Mouse (Mus musculus) MEL (cell line): ENCODE measurements around the gene Kcnd1.

Experiments
- CHD1 ChIP-seq: IDR thresholded peaks from 2 replicates; pipeline ENCODE4 v1.6.1; 2012; ENCODE audit warnings: low read depth, mild to moderate bottlenecking, inconsistent platforms, low read length, improper control_type of control experiment
- CTCF ChIP-seq, 3 experiments: IDR thresholded peaks in 2 of 3; conservative IDR thresholded peaks in 1 of 3; 2 replicates each; pipeline ENCODE4 v1.5.1; 2011 to 2012; ENCODE audit warnings: low read length in 3 of 3, low read depth in 2 of 3, mild to moderate bottlenecking in 2 of 3, improper control_type of control experiment in 1 of 3, inconsistent platforms in 1 of 3, mixed read lengths in 1 of 3, moderate library complexity in 1 of 3; ENCODE audit not compliant: control insufficient read depth in 1 of 3, insufficient read depth in 1 of 3, poor library complexity in 1 of 3, severe bottlenecking in 1 of 3
- HCFC1 ChIP-seq: IDR thresholded peaks from 2 replicates; pipeline ENCODE4 v1.6.1; 2012; ENCODE audit warnings: low read depth, mild to moderate bottlenecking, inconsistent platforms, low read length, improper control_type of control experiment, moderate library complexity
- MXI1 ChIP-seq: IDR thresholded peaks from 2 replicates; pipeline ENCODE4 v1.6.1; 2011; ENCODE audit warnings: mild to moderate bottlenecking, low read depth, low read length, improper control_type of control experiment
- POLR2A ChIP-seq, 2 experiments: IDR thresholded peaks; 2 replicates each; pipeline ENCODE4 v1.6.1; 2011 to 2012; ENCODE audit warnings: low read length in 2 of 2, mild to moderate bottlenecking in 2 of 2, control low read depth in 1 of 2, improper control_type of control experiment in 1 of 2, low read depth in 1 of 2, moderate library complexity in 1 of 2; ENCODE audit not compliant: control insufficient read depth in 1 of 2, insufficient read depth in 1 of 2, poor library complexity in 1 of 2
- TBP ChIP-seq: IDR thresholded peaks from 2 replicates; pipeline ENCODE4 v1.8.0; 2011; ENCODE audit warnings: low read depth, low read length, improper control_type of control experiment
- ZC3H11A ChIP-seq: IDR thresholded peaks from 2 replicates; pipeline ENCODE4 v1.6.1; 2012; ENCODE audit warnings: low read depth, mild to moderate bottlenecking, inconsistent platforms, low read length, improper control_type of control experiment

DNA sequence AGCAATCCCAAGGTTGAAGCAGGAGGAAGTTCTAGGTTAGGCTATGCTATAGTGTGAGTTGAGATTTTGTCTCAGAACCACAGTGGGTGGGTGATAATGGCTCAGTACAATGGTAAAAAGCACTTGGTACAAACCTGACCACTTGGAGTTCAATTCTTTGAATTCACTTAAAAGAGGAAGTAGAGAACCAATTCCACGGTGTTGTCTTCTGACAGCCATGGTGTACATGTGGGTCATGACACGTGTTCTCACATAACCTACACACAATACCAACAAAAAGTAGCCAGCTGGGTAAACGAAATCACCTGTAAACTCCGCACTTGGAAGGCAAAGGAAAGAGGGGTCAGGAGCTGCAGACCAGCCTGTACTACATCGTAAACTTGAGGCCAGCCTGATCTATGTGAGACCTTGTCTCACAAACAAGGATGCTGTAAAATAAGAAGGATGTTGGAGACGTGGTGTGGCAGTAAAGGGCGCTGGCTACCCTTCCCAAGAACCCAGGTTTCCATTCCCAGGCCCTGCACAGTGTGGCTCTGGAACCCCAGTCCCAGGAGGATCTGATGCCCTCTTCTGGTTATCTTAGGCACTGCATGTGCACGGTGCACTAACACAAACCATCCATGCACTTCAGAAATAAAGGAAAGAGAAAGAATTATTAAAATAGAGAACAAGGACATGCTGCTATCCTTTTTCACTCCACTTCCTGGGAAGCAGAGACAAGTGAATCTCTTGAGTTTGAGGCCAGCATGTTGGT, 45.6 kb upstream of the Kcnd1 start:
- TF ChIP-seq MXI1 (peak; percentile 98), CTCF (IDR thresholded peaks at IDR 0.05 in 2 of 3, conservative IDR thresholded peaks at IDR 0.05 in 1 of 3; ENCODE audit: control insufficient read depth in 1 of 3, insufficient read depth in 1 of 3, low read depth in 2 of 3, low read length in 3 of 3, poor library complexity in 1 of 3, severe bottlenecking in 1 of 3) (peak; percentile 71 to 96 (median 82)), CHD1 (peak; percentile 59; the same call in 1 of the 2 replicates), POLR2A (IDR thresholded peaks at IDR 0.05; ENCODE audit: control insufficient read depth in 1 of 2, insufficient read depth in 1 of 2, low read depth in 1 of 2, low read length in 2 of 2, poor library complexity in 1 of 2) (peak in 1 of 2 experiments; percentile 42; a peak in 1 of 4 replicates), TBP (no peak), HCFC1 (no peak), ZC3H11A (0 out of 2 replicates have a peak, but pooled peaks have one; percentile 32)
